Mouse (Mus musculus) cerebellum, postnatal 4 days (tissue): Measurements from ENCODE around the gene Amigo1.
"Not testable (repeated sequence)": the region's sequence is repeated elsewhere in the genome, so short reads cannot be mapped to it uniquely, and the experiment has no call there.

Source experiments
- DNase-seq, 2 experiments: peaks; one replicate each; pipeline ENCODE4 v3.0.0; 2022; ENCODE audit warnings: low spot score in 2 of 2, mixed read lengths in 1 of 2

Gene Amigo1

DNA sequence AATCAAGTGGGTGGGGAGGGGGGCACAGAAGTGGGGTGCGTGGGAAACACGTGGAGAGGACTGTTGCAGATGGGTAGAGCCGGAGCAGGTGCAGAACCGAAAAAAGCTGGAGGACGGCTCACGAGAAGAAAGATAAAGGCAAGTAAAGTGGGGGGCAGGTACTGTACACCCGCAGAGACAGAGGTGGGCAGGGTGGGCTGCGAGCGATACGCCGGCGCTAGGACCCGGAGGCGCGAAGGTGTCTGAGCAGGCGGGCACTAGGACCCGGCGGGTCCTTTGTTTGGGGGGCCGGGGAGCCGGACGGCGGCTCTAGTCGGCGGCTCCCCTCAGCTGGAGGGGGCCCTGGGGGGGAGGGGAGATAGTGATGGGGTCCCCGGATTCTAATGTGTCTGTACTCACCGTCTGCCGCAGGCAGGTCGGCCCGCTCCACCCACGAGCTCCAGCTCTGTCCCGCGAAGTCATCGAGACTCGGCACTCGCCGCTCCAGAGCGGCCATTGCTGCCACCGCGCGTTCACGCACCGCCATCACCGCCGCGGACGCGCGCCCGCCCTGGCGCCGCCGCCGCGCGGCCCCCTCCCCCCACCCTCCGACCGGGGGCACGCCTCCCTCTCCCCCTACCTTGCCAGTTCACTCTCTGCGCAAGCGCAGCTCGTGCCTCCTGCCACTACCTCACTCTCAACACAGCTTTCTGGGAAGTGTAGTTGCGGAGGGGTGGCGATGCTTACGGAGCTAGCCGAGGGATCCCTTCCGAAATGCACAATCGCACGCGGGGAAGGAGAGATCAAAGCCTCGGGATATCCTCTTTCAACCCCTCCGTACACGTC is 24.0 kb downstream of the Amigo1 start:
- peak; percentile 78 to 93 for DNase-seq

- peak; percentile 53 to 76 for DNase-seq
Measured at GRCm38 (mm10) chr3:108210771-108211139, 24.6 kb downstream of the Amigo1 start, which contains the start of gene Atxn7l2. TSS of gene Atxn7l2 (minus strand) at chr3:108210934.

- no peak for DNase-seq
Measured at GRCm38 (mm10) chr3:108211845-108212244, 25.7 kb downstream of the Amigo1 start.

- peak in 1 of 2 experiments; percentile 31 for DNase-seq
Measured at GRCm38 (mm10) chr3:108212406-108212805, 26.3 kb downstream of the Amigo1 start.

- no peak for DNase-seq
Measured at GRCm38 (mm10) chr3:108214734-108215133, 28.6 kb downstream of the Amigo1 start.

GRCm38 (mm10) chr3:108220661-108221060 is 34.5 kb downstream of the Amigo1 start:
- DNase-seq: no peak

DNA sequence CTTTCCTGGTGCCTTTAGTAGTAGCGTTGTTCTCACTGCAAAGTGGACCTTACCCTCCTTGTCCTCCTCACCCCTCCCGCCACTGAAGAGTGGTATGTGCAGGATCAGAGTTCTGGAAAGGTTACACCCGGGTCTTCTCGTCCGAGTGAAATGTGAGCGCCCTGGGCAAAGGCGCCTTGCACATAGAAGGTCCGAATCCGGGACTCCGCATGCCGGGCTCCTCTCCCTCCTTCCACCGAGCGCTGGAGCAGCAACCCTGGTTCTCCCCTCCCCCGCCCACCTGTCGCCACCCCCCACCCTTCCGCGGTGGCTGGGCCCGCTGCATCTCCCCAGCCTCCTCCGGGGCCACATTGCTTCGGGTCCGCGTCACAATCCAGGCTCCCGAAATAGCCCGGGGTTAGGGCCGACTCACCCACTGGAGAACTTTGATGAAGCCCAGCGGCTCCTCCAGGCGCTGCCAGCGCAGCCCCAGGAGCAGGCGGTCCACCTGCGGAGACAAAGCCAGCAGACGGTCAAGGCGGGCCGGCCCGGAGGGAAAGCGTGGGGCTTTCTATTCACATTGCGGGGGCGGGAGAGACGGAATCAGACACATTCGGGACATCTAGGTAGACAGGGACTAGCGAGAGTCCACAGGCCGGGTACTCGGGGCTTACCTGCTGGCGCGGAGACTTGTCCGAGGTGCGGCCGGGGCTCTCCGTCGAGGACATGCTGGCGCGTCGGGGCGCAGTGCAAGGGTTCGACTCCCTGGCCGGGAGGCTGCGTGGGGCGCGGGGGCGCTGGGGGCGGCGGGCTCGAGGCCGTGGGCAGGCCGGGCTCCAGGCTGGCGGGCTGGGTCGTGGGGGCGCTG is 39.8 kb downstream of the Amigo1 start:
- DNase-seq: no peak

GRCm38 (mm10) chr3:108226558-108227350 is 40.6 kb downstream of the Amigo1 start, which contains the start of gene Sypl2:
TSS of gene Sypl2 (minus strand) at chr3:108226648.
- DNase-seq: peak in 1 of 2 experiments; percentile 43

DNA sequence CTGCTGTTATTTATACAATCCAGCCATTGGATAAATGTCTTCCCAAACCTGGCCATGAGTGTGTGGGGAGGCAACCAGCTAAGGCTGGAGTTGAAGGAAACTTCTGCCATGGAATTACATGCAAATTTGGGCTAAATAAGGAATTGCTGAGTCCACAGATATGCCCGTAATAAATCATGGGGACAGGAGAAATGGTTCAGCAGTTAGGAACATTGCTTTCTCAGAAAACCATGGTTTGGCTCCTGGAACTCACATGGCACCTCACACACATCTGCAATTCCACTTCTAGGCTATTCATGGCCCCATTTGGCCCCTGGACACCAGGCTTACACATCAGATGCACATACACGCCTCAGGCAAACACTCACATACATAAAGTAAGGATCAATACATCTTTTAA is 41.4 kb downstream of the Amigo1 start:
- no peak for DNase-seq

DNA sequence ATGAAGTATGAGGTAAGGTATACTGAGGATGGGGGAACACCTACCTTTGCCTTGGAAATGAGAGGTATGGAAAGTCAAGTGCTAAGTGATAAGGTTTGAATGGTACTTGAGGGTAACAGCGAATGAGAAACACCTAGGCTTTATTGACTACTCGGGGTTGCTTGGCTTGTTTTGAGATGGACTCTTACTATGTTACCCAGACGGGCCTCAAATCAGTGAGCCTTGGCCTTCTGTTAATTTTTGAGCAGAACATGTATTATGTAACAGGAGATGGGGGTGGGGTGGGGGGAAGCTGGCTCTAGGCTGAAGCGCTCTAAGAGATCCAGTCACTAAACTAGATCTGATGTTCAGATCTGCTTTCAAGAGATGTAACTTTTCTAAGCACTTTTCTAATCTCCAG is 45.5 kb downstream of the Amigo1 start:
- no peak for DNase-seq

- not testable (repeated sequence) for DNase-seq
Measured at GRCm38 (mm10) chr3:108237474-108238102, 51.5 kb downstream of the Amigo1 start.

- DNase-seq: no peak
Measured at GRCm38 (mm10) chr3:108241243-108241839, 55.2 kb downstream of the Amigo1 start.
